Comparison of ENCODE assay signal across 19 mouse cellular contexts in the genomic region with DNA sequence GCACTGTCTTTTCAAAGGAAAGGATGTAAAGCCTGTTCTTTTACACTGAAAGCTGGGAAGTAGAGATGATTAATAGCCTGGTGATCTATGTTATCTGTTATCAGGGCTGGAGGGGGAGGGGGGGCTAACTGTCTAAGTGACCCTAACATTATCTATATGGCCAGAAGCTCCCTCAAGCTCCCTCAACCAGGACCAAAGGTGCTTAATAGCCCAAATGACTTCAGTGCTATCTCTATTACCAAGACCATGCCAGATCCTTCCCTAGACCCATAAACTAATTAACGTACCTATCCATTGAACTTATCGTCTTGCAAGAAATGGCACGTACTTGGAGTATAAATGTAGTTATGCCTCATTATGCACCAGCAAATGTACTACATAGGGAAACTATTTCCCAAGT.
"Had no signal": no experiment of that assay in that cellular context is flagged by ENCODE, and none has a peak within 500 bp of the region (broad histone marks: within the 10 kb centered on the region; RNA-seq: fewer than 3 reads in every experiment).

No protein-coding gene starts in this region.

- H3K27ac ChIP-seq: midbrain, embryonic 10.5 days; midbrain, embryonic 12.5 days; neural tube, embryonic 13.5 days; neural tube, embryonic 15.5 days had no signal

- H3K36me3 ChIP-seq: midbrain, embryonic 10.5 days; midbrain, embryonic 12.5 days; neural tube, embryonic 13.5 days; neural tube, embryonic 15.5 days had no signal

- H3K9me3 ChIP-seq: midbrain, embryonic 10.5 days; midbrain, embryonic 12.5 days; neural tube, embryonic 13.5 days; neural tube, embryonic 15.5 days had no signal

- H3K4me3 ChIP-seq: midbrain, embryonic 10.5 days; midbrain, embryonic 12.5 days; myocyte; neural tube, embryonic 13.5 days; neural tube, embryonic 15.5 days had no signal

- H3K4me1 ChIP-seq: midbrain, embryonic 10.5 days; midbrain, embryonic 12.5 days; neural tube, embryonic 15.5 days had no signal

- ATAC-seq: midbrain, embryonic 16.5 days had no signal

- DNase-seq: lung, adult 18-20 months; lung, embryonic 14.5 days; lung, postnatal 10 days; lung, postnatal 4 days; midbrain, embryonic 14.5 days; retina, postnatal 1 day; right cerebral cortex, adult 18-20 months; right cerebral cortex, postnatal 25 days; right cerebral cortex, postnatal 4 days; spleen, adult 18-20 months; thymus, adult 18-20 months; thymus, postnatal 14 days; thymus, postnatal 36 days had no signal

- H3K27me3 ChIP-seq: midbrain, embryonic 12.5 days; neural tube, embryonic 13.5 days; neural tube, embryonic 15.5 days had no signal

- H3K9ac ChIP-seq: lung, embryonic 14.5 days; midbrain, embryonic 12.5 days; neural tube, embryonic 13.5 days; neural tube, embryonic 15.5 days had no signal

- H3K4me2 ChIP-seq: lung, embryonic 14.5 days; midbrain, embryonic 12.5 days; neural tube, embryonic 13.5 days; neural tube, embryonic 15.5 days had no signal
